Mouse (Mus musculus) E14TG2a.4 (cell line): ENCODE results near the gene Sh2d1b1.

Source experiments
- H3K27me3 ChIP-seq: 2 replicates; pipeline ENCODE4 v1.6.1; 2014; ENCODE audit warnings: low read length, control low read depth; ENCODE audit not compliant: insufficient read depth
- H3K36me3 ChIP-seq: 2 replicates; pipeline ENCODE4 v1.6.1; 2014; ENCODE audit warnings: low read length, control low read depth; ENCODE audit not compliant: insufficient read depth
- H3K4me1 ChIP-seq: replicated peaks from 2 replicates; pipeline ENCODE4 v1.6.1; 2014; ENCODE audit warnings: low read depth, low read length, control low read depth
- H3K4me3 ChIP-seq: replicated peaks from 2 replicates; pipeline ENCODE4 v1.5.1; 2014; ENCODE audit warnings: mild to moderate bottlenecking, low read length
- H3K9me3 ChIP-seq: 2 replicates; pipeline ENCODE4 v1.6.1; 2014; ENCODE audit warnings: low read length, control low read depth
- CTCF ChIP-seq: conservative IDR thresholded peaks from 2 replicates; pipeline ENCODE4 v1.5.1; 2014; ENCODE audit warnings: low read length
- NANOG ChIP-seq: IDR thresholded peaks from 2 replicates; pipeline ENCODE4 v1.6.1; 2014; ENCODE audit warnings: borderline replicate concordance, low read length, mixed read lengths
- POU5F1 ChIP-seq: IDR thresholded peaks from 2 replicates; pipeline ENCODE4 v1.6.1; 2014; ENCODE audit warnings: low read length, borderline replicate concordance

Gene Sh2d1b1

GRCm38 (mm10) chr1:170308503-170308902 lies 31.4 kb downstream of the Sh2d1b1 start, which contains the start of gene Spata46:
Gene Spata46 (plus strand): TSS chr1:170308803.
- Histone ChIP-seq H3K27me3 (no peaks in the 10 kb centered on the region), H3K36me3 (no peaks in the 10 kb centered on the region), H3K4me1 (no peaks in the 10 kb centered on the region), H3K9me3 (no peaks in the 10 kb centered on the region), H3K4me3 (no peak within 1 kb of the TSS)
- TF ChIP-seq CTCF (no peak), POU5F1 (no peak), NANOG (no peak)

DNA sequence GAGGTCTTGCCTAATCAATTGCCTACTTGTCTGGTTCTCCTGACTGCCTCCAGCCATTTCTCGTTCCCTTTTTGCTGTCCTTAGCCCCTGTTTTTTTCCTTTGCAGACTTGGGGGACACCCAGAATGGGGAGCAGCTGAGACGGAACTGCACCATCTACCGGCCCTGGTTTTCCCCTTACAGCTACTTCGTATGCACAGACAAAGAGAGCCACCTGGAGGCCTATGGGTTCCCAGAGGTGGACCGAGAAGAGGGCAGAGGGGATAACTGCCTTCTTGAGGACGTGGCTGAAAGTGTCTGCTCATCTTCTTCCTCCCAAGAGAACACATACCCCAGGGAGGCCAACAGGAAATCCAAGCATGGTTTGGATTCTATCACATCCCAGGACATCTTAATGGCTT lies 34.3 kb downstream of the Sh2d1b1 start:
- no peak overlapping the region for H3K4me3 ChIP-seq
- H3K36me3 ChIP-seq: no peaks in the 10 kb centered on the region
- H3K4me1 ChIP-seq: no peaks in the 10 kb centered on the region
- no peak for TF ChIP-seq POU5F1
- no peak for TF ChIP-seq NANOG
- no peak for TF ChIP-seq CTCF
- no peaks in the 10 kb centered on the region for H3K9me3 ChIP-seq
- peaks cover 2% of the 10 kb centered on the region; the same call in 1 of the 2 replicates for H3K27me3 ChIP-seq

DNA sequence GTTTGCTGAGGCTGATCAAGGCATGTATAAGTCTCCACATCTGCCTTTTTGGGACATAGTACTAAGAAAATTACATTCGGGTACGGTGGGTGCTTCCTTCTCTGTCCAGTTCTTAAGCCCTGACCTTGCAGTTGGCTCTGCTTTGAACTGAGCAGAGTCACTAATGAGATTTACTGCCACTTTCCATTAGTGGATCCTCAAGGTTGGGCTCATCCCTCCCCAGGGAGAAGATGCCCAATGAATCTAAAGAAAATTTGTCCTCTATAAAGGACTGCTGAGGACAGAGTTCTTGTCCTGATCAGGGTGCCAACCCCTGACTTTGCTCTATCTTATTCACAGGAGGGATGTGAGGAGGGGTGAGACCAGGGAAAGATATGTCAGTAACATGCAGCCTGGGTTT lies 44.9 kb downstream of the Sh2d1b1 start:
- no peaks in the 10 kb centered on the region for H3K4me1 ChIP-seq
- no peaks in the 10 kb centered on the region for H3K9me3 ChIP-seq
- TF ChIP-seq POU5F1 (no peak), NANOG (no peak), CTCF (no peak)

GRCm38 (mm10) chr1:170323001-170323400 lies 45.9 kb downstream of the Sh2d1b1 start:
- H3K27me3 ChIP-seq: no peaks in the 10 kb centered on the region
- H3K9me3 ChIP-seq: no peaks in the 10 kb centered on the region
- no peaks in the 10 kb centered on the region for H3K4me1 ChIP-seq
- no peak for TF ChIP-seq POU5F1
- TF ChIP-seq CTCF: no peak
- TF ChIP-seq NANOG: no peak
- H3K4me3 ChIP-seq: no peak overlapping the region
- H3K36me3 ChIP-seq: no peaks in the 10 kb centered on the region

More for the DNA sequence above, 44.9 kb downstream of the Sh2d1b1 start:
- Histone ChIP-seq H3K36me3 (no peaks in the 10 kb centered on the region), H3K4me3 (no peak overlapping the region), H3K27me3 (no peaks in the 10 kb centered on the region)

GRCm38 (mm10) chr1:170324312-170324711 lies 47.2 kb downstream of the Sh2d1b1 start:
- no peaks in the 10 kb centered on the region for H3K4me1 ChIP-seq
- no peaks in the 10 kb centered on the region for H3K36me3 ChIP-seq
- H3K27me3 ChIP-seq: no peaks in the 10 kb centered on the region
- no peak overlapping the region for H3K4me3 ChIP-seq
- no peak for TF ChIP-seq POU5F1
- no peak for TF ChIP-seq NANOG
- H3K9me3 ChIP-seq: no peaks in the 10 kb centered on the region

GRCm38 (mm10) chr1:170325277-170325676 lies 48.2 kb downstream of the Sh2d1b1 start:
- H3K27me3 ChIP-seq: no peaks in the 10 kb centered on the region
- no peak overlapping the region for H3K4me3 ChIP-seq
- no peaks in the 10 kb centered on the region for H3K4me1 ChIP-seq
- H3K36me3 ChIP-seq: no peaks in the 10 kb centered on the region
- no peaks in the 10 kb centered on the region for H3K9me3 ChIP-seq
- no peak for TF ChIP-seq NANOG
- no peak for TF ChIP-seq POU5F1
- no peak for TF ChIP-seq CTCF

- Histone ChIP-seq H3K4me1 (no peaks in the 10 kb centered on the region), H3K36me3 (no peaks in the 10 kb centered on the region), H3K27me3 (no peaks in the 10 kb centered on the region), H3K9me3 (no peaks in the 10 kb centered on the region), H3K4me3 (no peak overlapping the region)
- no peak for TF ChIP-seq POU5F1
- TF ChIP-seq NANOG: no peak
Measured at GRCm38 (mm10) chr1:170331926-170332325, 54.8 kb downstream of the Sh2d1b1 start.

DNA sequence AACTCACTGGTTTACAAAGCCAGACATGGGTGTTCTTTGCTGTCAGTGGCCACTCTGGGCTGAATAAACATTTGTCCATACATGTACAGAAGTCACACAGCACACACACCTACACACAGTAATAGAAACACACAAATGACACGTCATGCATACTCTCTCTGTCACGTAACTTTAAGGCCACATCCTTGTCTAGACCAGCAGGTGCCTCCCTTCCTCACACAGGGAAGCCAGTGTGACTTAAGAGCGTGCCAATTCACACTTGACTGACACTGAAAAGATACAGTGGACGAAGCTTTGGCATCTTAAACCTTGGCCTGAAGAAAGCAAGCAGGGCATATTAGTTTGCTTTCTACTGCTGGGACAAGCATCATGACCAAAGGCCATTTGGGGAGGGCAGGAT lies 55.7 kb downstream of the Sh2d1b1 start:
- no peaks in the 10 kb centered on the region for H3K4me1 ChIP-seq
- no peaks in the 10 kb centered on the region for H3K27me3 ChIP-seq
- no peaks in the 10 kb centered on the region for H3K36me3 ChIP-seq
- TF ChIP-seq NANOG (no peak), CTCF (no peak), POU5F1 (no peak)
- no peak overlapping the region for H3K4me3 ChIP-seq
- H3K9me3 ChIP-seq: no peaks in the 10 kb centered on the region
